Mouse (Mus musculus) MEL (cell line): ENCODE data around the gene Igsf6.

Experiments used
- CTCF ChIP-seq, 3 experiments: IDR thresholded peaks in 2 of 3; conservative IDR thresholded peaks in 1 of 3; 2 replicates each; pipeline ENCODE4 v1.5.1; 2011 to 2012; ENCODE audit warnings: low read length in 3 of 3, low read depth in 2 of 3, mild to moderate bottlenecking in 2 of 3, improper control_type of control experiment in 1 of 3, inconsistent platforms in 1 of 3, mixed read lengths in 1 of 3, moderate library complexity in 1 of 3; ENCODE audit not compliant: control insufficient read depth in 1 of 3, insufficient read depth in 1 of 3, poor library complexity in 1 of 3, severe bottlenecking in 1 of 3
- EP300 ChIP-seq, 2 experiments: IDR thresholded peaks; 2 replicates each; pipeline ENCODE4 v1.6.1; 2011; ENCODE audit warnings: improper control_type of control experiment in 2 of 2, low read length in 2 of 2, low read depth in 1 of 2, mild to moderate bottlenecking in 1 of 2
- ETS1 ChIP-seq: IDR thresholded peaks from 2 replicates; pipeline ENCODE4 v1.6.1; 2012; ENCODE audit warnings: low read depth, mild to moderate bottlenecking, inconsistent platforms, low read length, improper control_type of control experiment, moderate library complexity
- GABPA ChIP-seq: IDR thresholded peaks from 2 replicates; pipeline ENCODE4 v1.6.1; 2012; ENCODE audit warnings: low read depth, mild to moderate bottlenecking, inconsistent platforms, low read length, improper control_type of control experiment, moderate library complexity
- GATA1 ChIP-seq: IDR thresholded peaks from 2 replicates; pipeline ENCODE4 v1.6.1; 2011; ENCODE audit warnings: low read depth, low read length, improper control_type of control experiment
- MAX ChIP-seq: IDR thresholded peaks from 2 replicates; pipeline ENCODE4 v1.6.1; 2011; ENCODE audit warnings: low read length, improper control_type of control experiment
- MAZ ChIP-seq: IDR thresholded peaks from 2 replicates; pipeline ENCODE4 v1.6.1; 2012; ENCODE audit warnings: low read depth, mild to moderate bottlenecking, inconsistent platforms, low read length, improper control_type of control experiment
- POLR2A ChIP-seq, 2 experiments: IDR thresholded peaks; 2 replicates each; pipeline ENCODE4 v1.6.1; 2011 to 2012; ENCODE audit warnings: low read length in 2 of 2, mild to moderate bottlenecking in 2 of 2, control low read depth in 1 of 2, improper control_type of control experiment in 1 of 2, low read depth in 1 of 2, moderate library complexity in 1 of 2; ENCODE audit not compliant: control insufficient read depth in 1 of 2, insufficient read depth in 1 of 2, poor library complexity in 1 of 2
- SMC3 ChIP-seq: IDR thresholded peaks from 2 replicates; pipeline ENCODE4 v1.6.1; 2011; ENCODE audit warnings: low read depth, low read length, improper control_type of control experiment
- TBP ChIP-seq: IDR thresholded peaks from 2 replicates; pipeline ENCODE4 v1.8.0; 2011; ENCODE audit warnings: low read depth, low read length, improper control_type of control experiment
- TCF12 ChIP-seq: IDR thresholded peaks from 2 replicates; pipeline ENCODE4 v1.6.1; 2014; ENCODE audit warnings: low read depth, mild to moderate bottlenecking, inconsistent platforms, low read length, improper control_type of control experiment, moderate library complexity
- USF1 ChIP-seq: IDR thresholded peaks from 2 replicates; pipeline ENCODE4 v1.6.1; 2014; ENCODE audit warnings: low read depth, mild to moderate bottlenecking, inconsistent platforms, low read length, improper control_type of control experiment, moderate library complexity

DNA sequence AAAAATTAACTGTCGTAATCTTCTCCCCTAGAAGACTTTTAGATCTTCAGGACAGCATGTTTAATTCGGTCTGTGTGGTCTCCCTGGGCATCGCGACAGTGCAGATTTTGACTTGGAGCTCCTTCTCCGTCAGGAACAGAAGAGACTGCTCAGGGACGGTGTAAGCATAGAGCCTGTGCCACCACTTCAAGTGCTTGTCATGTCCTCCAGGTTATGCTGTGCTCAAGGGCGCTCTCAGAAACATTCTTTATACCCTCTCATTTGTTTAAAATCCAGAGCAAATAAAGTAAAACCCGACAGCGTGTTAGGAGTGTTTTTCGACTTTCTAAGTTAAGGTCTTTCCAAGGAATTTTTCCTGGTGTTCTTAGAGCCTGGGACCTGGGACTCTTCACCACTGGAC lies 59.9 kb downstream of the Igsf6 start:
- TF ChIP-seq MAZ, result no peak
- no peak for TF ChIP-seq CTCF (IDR thresholded peaks at IDR 0.05 in 2 of 3, conservative IDR thresholded peaks at IDR 0.05 in 1 of 3; ENCODE audit: control insufficient read depth in 1 of 3, insufficient read depth in 1 of 3, low read depth in 2 of 3, low read length in 3 of 3, poor library complexity in 1 of 3, severe bottlenecking in 1 of 3)
- TF ChIP-seq MAX, result no peak
- TF ChIP-seq ETS1, result no peak
- TF ChIP-seq EP300 (IDR thresholded peaks at IDR 0.05; ENCODE audit: low read depth in 1 of 2, low read length in 2 of 2), result no peak
- TF ChIP-seq USF1, result no peak
- no peak for TF ChIP-seq POLR2A (IDR thresholded peaks at IDR 0.05; ENCODE audit: control insufficient read depth in 1 of 2, insufficient read depth in 1 of 2, low read depth in 1 of 2, low read length in 2 of 2, poor library complexity in 1 of 2)
- no peak for TF ChIP-seq TCF12
- TF ChIP-seq GATA1, result no peak
- TF ChIP-seq GABPA, result no peak
- no peak for TF ChIP-seq TBP
- TF ChIP-seq SMC3, result no peak
